Mouse (Mus musculus) erythroblast, adult 5-6 weeks (primary cell): Measurements from ENCODE around the gene Oas3. TPM values are rescaled to one million over a fixed set of nuclear protein-coding genes. Genes with fewer than 3 reads are reported as not detected.

ENCODE experiments used
- ATAC-seq: replicated peaks from 2 replicates; pipeline ENCODE4 v1.8.0; 2016; ENCODE audit warnings: moderate number of reproducible peaks, mild to moderate bottlenecking, moderate TSS enrichment, inconsistent platforms; ENCODE audit not compliant: poor library complexity, low FRiP score, severe bottlenecking
- total RNA-seq, 2 experiments: library from RNA; stranded (forward) in 1 of 2; stranded (reverse) in 1 of 2; fragments of 150-400 nt in 1 of 2; fragments of 200-764, 138-1000 nt in 1 of 2; gene quantifications; 2 replicates each; pipeline versions ENCODE4 v1.2.3 to v1.2.4; 2015 to 2017; ENCODE audit warnings: low replicate concordance in 2 of 2

The Oas3 gene
- total RNA-seq, 2 experiments from 2014 or later = 67.2 to 76.4 TPM

DNA sequence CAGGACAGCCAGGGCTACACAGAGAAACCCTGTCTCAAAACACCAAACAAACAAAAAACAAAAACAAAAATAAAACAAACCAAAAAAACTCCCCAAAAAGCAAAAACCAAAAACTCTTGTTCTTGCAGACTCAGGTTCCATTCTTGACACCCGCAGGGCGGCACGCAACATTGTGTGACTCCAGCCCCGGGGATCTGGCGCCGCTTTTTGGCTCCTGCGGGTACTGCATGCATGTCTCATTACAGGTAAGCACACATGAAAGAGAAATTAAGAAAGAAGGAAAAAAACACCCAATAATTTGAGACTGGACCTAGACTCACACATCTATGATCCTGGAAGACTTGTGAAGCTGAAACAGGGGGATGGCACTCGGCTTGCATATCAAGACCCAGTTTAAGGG is 12.5 kb downstream of the Oas3 start:
- ATAC-seq = no peak

DNA sequence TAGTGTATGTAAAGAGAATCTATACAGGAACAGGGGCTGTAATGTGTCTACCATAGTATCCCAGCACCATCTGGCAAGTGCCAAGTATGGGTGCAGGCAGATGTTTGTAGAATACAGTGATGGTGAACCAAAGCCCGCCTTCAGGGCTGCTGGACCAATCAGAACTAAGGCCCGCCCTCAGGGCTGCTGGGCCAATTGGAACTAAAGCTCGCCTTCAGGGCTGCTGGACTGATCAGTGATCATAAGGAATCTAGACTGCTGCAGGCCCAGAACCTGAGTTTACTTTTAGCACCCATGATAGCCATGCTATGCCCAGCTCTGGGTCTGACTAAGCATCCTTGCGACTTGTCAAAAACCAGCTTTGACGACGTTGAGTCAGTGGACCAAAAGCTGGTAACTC is 15.6 kb downstream of the Oas3 start:
- peak; percentile 78 for ATAC-seq

DNA sequence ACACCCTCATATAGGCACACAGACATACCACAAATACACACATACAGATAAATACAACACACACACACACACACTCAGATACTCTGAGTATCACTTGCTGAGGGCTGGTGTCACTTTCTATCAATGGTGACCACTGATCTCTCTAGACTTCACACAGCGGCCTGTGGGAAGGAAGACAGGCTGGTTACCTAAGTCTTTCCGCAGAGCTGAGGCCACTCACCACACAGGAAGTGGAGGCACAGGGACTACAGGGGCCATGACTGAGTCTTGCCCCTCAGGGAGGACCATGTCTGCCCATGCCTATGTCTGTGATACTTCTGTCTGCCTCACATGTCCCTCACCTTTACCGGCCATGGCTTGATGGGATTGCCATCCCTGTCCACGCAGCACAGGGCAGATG is 23.2 kb downstream of the Oas3 start:
- no peak for ATAC-seq

DNA sequence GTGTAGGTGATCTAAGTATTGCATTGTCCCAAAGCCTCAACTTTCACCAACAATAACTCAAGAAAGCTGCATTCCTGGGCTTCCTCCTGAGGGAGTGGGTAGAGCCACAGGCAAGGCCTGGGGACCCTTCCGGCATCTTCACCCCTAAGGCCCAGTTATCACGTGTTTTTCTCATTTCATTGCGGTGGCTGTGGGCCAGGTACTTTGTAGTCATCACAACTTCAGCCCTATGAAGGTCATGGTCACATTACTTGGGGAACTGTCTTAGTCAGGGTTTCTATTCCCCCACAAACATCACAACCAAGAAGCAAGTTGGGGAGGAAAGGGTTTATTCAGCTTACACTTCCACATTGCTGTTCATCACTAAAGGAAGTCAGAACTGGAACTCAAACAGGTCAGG is 24.7 kb downstream of the Oas3 start:
- no peak for ATAC-seq

DNA sequence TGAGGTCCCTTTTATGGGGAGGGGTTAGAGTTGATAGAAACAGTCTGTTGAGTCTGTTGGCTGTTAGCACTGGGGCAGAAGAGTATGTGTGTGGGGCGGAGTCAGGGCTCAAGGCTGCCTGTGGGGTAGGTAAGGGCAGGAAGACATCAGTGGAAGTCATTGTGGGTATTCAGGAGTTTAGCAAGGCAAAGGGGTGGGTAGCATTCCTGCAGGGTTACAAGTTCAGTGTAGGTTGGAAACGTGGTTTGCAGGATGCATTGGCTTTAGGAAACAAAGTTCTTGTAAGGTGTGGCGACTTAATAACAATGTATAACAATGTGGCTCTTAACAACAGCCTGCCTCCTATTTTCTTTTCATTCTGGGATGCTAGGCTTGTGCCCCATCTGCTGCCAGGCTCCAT is 26.3 kb downstream of the Oas3 start:
- ATAC-seq = no peak

DNA sequence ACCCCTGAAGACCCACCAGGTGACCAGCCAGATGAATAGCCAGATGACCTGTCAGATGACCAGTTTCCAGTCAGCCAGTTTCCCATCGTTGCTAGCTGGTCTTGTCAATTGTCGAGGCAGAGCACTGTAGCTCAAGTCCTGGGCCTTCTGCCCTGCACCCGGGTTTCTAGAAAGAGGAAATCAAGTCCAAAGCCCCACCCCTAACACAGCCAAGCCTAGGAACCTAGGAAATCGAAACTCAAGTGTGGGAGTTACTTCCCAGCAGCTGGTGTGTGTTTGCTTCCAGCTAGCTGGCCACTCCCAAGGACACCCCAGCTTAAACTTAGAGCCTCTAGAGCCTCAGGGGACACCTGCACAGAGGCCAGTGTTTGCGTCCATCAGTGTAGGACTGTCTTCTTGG is 27.8 kb downstream of the Oas3 start, which contains the start of gene Oas2:
Oas2 (minus strand) TSS at position 166 of the 400 bp plus-strand sequence.
- ATAC-seq = no peak

DNA sequence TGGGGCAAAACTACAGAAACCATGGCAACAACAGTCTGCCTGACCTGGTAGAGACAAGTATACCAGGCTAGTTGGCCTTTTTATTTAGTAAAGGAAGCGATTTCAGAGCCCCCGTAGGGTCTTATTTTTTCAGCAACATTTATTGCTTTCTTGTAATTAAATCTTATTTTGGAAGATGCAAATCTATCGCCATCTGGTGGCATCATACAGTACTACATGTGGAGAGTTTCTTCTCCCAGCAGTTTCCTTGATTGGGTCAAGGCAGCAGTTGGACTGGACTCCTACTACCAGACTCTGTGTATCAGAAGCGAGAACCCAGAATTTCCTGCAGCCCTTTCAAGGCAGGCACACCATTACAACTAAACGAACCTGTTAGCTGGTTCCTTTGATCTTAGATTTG is 31.0 kb downstream of the Oas3 start:
- no peak for ATAC-seq

DNA sequence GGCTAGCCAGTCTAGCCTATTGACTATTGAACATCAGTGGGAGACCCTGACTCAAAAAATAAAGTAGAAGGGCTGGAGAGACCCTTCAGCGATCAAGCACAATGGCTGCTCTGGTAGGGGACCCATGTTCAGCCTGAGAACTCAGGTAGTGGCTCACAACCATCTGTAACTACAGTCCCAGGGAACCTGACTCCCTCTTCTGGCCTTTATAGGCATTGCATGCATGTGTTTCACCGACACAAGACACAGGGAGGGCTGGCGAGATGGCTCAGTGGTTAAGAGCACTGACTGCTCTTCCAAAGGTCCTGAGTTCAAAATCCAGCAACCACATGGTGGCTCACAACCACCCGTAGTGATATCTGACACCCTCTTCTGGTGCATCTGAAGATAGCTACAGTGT is 35.3 kb downstream of the Oas3 start:
- peak; percentile 72 for ATAC-seq

DNA sequence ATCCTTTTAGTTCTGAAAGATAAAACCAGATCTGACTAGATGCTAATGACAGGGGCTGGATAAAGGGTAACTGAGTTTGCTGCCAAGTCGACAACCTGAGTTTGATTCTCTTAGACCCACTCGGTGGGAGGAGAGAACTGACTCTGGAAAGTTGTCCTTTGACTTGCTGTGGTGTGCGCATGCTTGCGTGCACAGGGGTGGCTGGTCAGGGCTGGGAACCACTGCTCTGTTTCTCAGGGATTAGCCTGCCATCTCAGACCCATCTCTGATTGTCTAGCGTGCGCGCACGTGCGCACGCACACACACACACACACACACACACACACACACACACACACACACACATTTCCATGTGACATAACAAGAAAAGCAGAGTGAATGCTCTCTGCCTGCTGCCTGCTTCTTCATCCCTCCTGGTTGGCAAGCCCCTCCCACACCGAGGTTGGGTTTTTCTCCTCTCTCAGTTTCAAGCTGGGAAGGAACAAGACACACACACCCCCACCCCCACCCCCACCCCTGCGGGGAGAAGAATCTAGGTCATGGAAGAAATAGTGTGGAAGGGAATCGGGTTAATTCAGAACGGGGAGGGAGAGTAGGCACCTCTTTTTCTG is 43.0 kb downstream of the Oas3 start:
- ATAC-seq = no peak

DNA sequence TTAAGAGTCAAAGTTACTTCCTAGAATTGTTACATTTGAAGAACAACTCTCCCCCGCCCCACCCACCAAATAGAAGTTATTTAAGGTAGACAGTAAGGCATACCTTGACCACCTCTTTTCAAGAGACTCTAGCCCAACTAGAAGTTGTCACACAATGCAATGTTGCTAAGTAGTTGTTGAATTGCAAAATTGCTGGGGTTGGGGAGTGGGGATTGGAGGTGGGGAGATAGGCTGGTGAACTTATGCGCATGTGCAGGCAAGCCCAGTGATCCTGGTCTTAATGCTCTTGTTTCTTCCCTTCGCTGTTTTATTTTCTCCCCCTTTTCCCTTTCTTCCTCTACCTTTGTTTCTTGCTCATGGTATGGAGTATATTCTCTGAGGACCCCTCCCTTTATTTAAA is 43.8 kb downstream of the Oas3 start:
- ATAC-seq = no peak

DNA sequence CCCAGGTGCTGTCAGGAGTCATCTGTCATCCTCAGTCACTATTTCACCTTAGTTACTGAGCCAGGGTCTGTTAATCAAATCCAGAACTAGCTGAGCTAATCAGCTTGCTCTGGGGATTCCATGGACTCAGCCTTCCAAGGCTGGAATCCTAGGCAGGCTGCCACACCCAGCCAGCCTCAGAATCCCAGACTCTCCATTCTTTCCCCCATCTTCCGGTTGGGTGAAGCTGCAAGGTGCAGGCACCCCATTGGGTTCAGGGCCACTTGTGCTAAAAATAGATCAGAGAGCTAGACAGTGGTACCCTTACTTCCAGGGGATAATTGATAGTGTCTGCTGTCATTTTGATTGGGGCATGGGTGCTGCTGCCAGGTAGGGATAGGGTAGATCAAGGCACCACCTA is 44.7 kb downstream of the Oas3 start:
- no peak for ATAC-seq

DNA sequence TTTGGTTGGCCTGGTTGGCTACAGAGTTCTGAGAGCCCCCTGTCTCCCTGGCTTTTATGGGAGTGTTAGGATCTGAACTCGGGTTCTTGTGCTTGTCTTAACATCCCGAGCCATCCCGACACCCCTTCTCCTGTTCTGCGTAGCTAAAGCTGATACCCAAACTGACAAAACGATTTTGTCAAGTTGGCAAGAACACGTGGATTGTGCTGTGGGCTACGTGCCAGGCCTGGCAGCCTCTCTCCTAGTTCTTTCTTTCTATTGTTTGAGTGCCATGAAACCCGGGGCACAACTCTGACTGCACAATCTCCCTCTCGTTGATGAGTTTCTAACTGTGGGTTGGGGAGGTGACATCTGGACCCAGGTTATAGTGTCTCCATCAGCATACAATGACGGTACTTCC is 48.1 kb downstream of the Oas3 start:
- no peak for ATAC-seq

DNA sequence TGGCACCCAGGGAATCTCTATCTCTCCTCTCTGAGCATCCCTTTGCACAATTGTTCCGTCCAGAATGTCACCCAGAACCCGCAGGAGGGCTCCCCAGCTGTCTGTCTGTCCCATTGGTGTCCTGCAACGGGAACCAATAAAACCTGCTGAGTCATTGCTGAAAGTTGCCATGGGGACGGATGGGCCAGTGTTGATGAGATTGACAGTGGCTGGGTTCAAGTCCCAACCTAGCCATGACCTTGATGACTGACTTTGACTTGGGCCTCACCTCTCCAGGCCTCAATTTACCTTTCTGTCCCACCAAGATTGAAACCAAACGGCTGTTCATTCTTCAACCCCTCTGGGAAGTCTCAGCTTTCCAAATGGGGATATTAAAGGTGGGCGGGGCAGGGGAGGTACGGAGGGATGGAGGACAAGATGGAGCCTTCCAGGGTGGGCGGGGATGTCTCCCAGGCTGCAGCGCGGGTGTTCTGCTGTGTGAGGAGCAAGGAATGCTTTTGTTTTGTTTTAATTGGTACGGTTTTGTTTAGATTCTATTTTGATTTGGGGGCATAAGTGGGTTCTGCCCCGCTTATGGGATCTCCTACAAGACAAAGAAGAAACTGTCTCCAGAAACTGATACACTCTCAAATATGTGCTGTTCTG is 51.5 kb downstream of the Oas3 start:
- ATAC-seq = no peak

DNA sequence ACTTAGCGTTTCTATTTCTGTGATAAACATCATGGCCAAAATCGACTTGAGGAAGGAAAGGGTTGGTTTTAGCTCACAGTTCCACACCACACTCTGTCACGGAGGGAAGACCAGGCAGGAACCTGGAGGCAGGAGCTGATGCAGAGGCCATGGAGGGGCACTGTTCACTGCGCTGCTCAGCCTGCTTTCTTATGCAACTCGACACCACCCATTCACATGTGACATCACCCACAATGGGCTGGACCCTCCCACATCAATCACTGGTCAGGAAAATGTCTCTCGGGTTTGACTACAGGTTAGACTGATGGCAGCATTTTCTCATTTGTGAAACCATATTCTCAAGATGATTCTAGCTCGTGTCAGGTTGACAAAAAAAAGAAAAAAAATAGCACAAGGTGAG is 56.5 kb downstream of the Oas3 start:
- no peak for ATAC-seq

DNA sequence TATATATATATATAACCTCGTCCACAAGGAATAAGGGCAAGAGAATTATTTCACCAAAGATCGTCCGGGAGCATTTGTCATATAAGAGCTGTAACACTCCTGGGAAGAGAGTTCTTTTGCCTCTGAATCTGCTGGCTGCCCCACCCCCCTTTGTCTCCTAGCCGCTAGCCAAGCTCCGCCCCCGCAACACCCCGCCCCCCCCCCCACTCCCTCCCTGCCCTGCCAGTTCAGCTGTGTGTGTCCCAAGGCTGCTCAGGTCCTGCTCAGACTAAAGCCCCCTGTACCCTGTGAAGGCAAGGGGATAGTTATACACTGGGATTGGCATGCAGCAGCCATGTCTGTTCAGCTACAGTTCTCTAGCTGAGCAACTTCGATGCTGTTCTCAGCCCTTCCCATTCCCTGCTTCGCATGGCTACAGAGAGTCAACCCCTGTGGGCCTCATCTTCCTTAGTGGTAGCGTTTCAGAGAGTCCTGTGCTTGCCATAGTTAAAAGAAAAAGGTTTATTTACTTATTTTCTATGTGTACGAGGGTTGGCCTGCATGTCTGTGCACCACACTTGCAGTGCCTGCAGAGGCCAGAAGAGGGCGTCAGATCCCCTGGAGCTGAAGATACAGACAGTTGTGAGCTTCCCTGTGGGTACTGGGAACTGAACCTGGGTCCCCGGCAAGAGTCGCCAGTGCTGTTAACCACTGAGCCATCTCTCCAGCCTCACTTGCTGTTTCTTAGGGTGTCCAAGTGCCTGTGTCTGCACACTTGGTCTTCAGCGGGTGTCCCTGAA is 58.7 kb downstream of the Oas3 start:
- no peak for ATAC-seq

DNA sequence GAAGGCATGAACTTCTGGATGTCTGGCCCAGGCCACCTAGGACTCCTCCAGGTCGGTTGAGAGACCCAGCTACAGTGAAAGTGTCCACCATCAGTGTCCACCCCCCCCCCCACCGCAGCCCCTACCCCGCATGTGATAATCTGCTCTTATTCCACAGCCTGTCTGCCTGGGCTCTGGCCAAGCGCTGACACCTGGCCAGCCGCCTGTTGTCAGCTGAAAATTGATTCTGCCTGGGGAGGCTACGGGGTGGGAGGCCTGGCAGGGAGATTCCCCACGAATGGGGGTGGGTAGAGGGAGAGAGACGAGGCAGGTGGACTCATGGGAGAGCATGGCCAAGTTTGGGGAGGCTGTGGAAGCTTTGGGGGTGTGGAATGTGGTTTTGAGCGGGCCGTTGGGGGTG is 60.3 kb downstream of the Oas3 start:
- no peak for ATAC-seq

DNA sequence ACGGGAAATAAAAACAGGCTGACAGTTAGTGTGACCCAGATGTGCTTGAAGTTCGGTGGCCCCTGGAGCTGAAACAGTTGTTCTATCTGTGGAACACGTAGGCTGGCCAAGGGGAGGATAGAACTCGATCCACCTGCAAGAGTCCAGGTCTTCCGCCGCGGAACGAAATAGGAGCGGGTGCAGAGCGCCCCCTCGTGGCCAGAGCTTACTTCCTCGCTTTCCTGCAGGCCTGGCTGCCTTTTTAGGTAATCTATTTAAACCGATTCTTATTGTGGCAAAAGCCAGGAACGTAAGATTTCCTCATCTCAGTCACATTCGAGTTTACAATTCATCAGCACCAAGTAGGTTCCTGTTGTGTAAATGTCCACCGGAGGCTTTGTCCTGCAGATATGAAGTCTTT is 63.1 kb downstream of the Oas3 start:
- no peak for ATAC-seq

DNA sequence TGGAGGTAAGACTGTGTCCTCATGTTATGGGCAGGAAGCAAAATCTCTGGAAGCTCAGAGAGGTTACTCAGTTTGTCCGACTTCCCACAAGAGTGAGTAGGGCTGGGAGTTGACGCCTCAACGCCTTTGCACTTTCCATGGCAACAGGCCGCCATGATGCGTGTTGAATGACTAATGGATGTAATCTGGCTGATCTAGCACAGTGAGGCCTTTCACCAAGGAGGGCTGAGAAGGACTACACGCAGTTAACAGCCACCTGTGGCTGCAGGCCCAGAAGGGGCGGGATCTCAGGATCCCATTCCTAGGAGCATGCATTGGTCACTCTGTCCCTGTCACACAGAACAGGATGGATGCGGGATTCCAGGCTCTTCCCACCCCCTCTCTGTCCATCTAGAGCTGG is 64.7 kb downstream of the Oas3 start:
- ATAC-seq = no peak

DNA sequence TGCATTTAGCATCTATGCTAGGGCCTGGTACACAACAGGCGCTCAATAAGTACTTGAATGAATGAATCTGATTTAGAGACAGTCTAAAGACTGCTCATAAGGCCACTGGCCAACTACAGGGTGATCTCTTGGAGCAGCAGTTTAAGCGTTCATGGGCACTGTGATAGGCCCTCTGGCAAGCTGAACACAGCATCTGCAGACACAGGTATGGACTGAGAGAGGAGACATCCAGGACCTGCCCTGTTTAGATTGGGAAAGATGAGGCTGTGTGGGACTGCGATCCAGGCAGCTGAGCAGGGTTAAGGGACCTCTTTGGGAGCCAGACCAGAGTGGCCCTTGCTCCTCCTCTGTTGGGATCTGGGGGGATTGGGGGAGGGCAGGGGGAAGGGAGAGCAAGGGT is 65.6 kb downstream of the Oas3 start, which contains the start of gene Dtx1:
Dtx1 (minus strand) TSS at position 101 of the 400 bp plus-strand sequence.
- no peak for ATAC-seq

DNA sequence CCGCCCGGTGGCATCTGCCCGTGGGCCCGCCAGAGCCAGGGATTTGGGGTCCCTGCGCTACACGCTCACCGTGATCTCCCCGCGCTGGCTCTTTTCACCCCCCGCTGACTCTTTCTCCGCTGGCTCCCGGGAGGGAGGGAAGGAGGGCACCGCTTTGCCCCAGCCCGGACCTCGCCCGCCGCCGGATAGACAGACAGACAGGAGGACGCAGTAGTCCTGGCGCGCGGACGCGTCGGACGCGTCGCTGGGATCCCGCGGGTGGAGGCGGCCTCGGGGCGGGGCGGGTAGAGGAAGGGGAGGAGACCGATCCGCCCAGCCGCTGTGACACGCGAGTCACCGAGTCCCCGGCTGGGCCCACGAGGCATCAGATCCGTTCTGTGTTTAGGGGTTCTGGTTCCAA is 66.0 kb downstream of the Oas3 start:
- ATAC-seq = no peak

DNA sequence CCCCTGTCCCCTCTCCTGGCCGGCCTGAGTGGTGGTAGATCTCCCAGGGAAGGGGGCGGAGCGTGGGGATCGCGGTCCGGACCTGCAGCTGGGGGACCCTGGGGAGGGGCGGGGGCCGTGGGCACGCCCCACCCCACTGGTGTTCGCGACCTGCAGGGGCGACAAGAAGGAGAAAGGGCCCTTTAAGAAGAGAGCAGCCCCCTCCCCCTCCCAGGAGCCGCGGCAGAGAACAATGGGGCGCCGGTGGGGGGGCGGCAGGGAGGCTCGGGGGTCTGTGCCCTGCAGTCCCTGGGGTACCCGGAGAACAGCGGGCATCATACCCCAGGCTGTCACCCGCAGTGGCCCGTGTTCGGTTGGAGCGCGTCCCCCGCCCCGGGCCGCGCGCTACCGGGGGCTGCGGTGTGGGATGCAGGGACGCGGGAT is 66.6 kb downstream of the Oas3 start:
- ATAC-seq = no peak
